Mouse (Mus musculus) limb, embryonic 14.5 days (tissue): ENCODE measurements around the gene Wipf3. TPM values are rescaled to one million over a fixed set of nuclear protein-coding genes. Genes with fewer than 3 reads are reported as not detected.

Experiments used
- ATAC-seq: fragments of 200-750 bp; cut with Nextera tagmentation; 2 replicates; pipeline ENCODE4 v1.8.0; 2017; ENCODE audit warnings: low read depth, moderate number of reproducible peaks, moderate TSS enrichment; ENCODE audit not compliant: low FRiP score
- DNase-seq: peaks from one replicate; pipeline ENCODE4 v3.0.0-alpha.2; 2015; ENCODE audit warnings: low spot score
- H3K27ac ChIP-seq: fragments of 300-500 bp; sonication (generic); replicated peaks from 2 replicates; pipeline ENCODE4 v1.5.1; 2014; ENCODE audit warnings: low read depth, mild to moderate bottlenecking, low read length, moderate library complexity, mixed read lengths
- H3K27me3 ChIP-seq: fragments of 300-500 bp; sonication (generic); 2 replicates; pipeline ENCODE4 v1.6.1; 2014; ENCODE audit warnings: low read length, mixed read lengths; ENCODE audit not compliant: control insufficient read depth, insufficient read depth
- H3K36me3 ChIP-seq: fragments of 300-500 bp; sonication (generic); 2 replicates; pipeline ENCODE4 v1.6.1; 2014; ENCODE audit warnings: mild to moderate bottlenecking, low read length, moderate library complexity, mixed read lengths; ENCODE audit not compliant: control insufficient read depth, insufficient read depth
- H3K4me1 ChIP-seq: fragments of 300-500 bp; sonication (generic); 2 replicates; pipeline ENCODE4 v1.6.1; 2014; ENCODE audit warnings: antibody characterized with exemption, low read length, mixed read lengths; ENCODE audit not compliant: control insufficient read depth, insufficient read depth
- H3K4me2 ChIP-seq: fragments of 300-500 bp; sonication (generic); replicated peaks from 2 replicates; pipeline ENCODE4 v1.6.1; 2014; ENCODE audit warnings: low read depth, mild to moderate bottlenecking, low read length, moderate library complexity; ENCODE audit not compliant: severe bottlenecking
- H3K4me3 ChIP-seq: fragments of 300-500 bp; sonication (generic); replicated peaks from 2 replicates; pipeline ENCODE4 v1.5.1; 2014; ENCODE audit warnings: low read length
- H3K9ac ChIP-seq: fragments of 300-500 bp; sonication (generic); 2 replicates; pipeline ENCODE4 v1.6.1; 2014; ENCODE audit warnings: mild to moderate bottlenecking, low read depth, low read length, moderate library complexity; ENCODE audit not compliant: severe bottlenecking
- H3K9me3 ChIP-seq: fragments of 300-500 bp; sonication (generic); 2 replicates; pipeline ENCODE4 v1.6.1; 2016; ENCODE audit warnings: low read length; ENCODE audit not compliant: control insufficient read depth
- POLR2A ChIP-seq: fragments of 200-500 bp; IDR thresholded peaks from 2 replicates; pipeline ENCODE4 v1.8.0; 2012; ENCODE audit warnings: inconsistent platforms, mild to moderate bottlenecking, moderate library complexity, borderline replicate concordance; ENCODE audit not compliant: insufficient read depth, insufficient read length; ENCODE audit errors: extremely low read depth
- WGBS: fragments of 180-500 bp; shearing (Covaris S2); extraction: QIAGEN DNeasy Blood & Tissue Kit; methylation state at CpG from one replicate; pipeline ENCODE4 v1.1.7; 2014; 5-methylcytosine and 5-hydroxymethylcytosine counted together
- polyA plus RNA-seq, 2 experiments: library from polyadenylated mRNA; depleted of rRNA in 1 of 2; stranded (reverse) in 1 of 2; unstranded in 1 of 2; fragments of >200 nt; fragmentation: Nextera tagmentation in 1 of 2; extraction: Ambion mirVana in 1 of 2; gene quantifications; 2 replicates each; pipeline versions ENCODE4 v1.2.1 to v1.2.3; 2012 to 2014

The Wipf3 gene
- polyA plus RNA-seq, 2 experiments: 1.8 to 5.6 TPM

DNA sequence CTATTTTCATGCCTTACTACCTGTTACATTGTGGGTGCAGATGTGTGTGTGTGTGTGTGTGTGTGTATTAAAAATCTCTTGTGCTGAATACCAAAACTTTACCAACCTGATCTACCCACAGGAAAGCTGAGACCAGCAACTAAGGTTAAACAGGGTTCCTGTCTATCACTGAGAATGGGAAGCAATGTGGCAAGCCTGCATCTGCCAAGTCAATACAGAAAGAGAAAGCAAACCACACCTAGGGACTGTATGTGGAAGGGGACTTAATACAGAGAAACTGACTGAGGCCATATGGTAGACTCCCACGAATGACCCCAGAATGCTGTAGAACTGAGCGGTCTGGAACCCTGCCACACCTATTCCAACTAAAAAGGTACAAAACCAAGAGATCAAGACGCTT, 42.4 kb upstream of the Wipf3 start:
- H3K9me3 ChIP-seq: no peaks in the 10 kb centered on the region
- H3K27me3 ChIP-seq: no peaks in the 10 kb centered on the region
- DNase-seq (no peak), ATAC-seq (no peak)
- H3K9ac ChIP-seq: no peak overlapping the region
- WGBS: 79% methylated on average over 3 of the region's 3 CpGs
- H3K36me3 ChIP-seq: no peaks in the 10 kb centered on the region
- H3K4me1 ChIP-seq: peaks cover 37% of the 10 kb centered on the region
- TF ChIP-seq POLR2A: no peak
- H3K27ac ChIP-seq: no peak overlapping the region
- no peak overlapping the region for H3K4me3 ChIP-seq
- H3K4me2 ChIP-seq: no peak overlapping the region

GRCm38 (mm10) chr6:54387751-54388150, 41.7 kb upstream of the Wipf3 start:
- no peak for TF ChIP-seq POLR2A
- H3K9me3 ChIP-seq: no peaks in the 10 kb centered on the region
- no peak for ATAC-seq
- H3K9ac ChIP-seq: no peak overlapping the region
- H3K4me3 ChIP-seq: no peak overlapping the region
- DNase-seq: no peak
- no peak overlapping the region for H3K4me2 ChIP-seq
- H3K4me1 ChIP-seq: peaks cover 37% of the 10 kb centered on the region
- 54% methylated on average over 5 of the region's 5 CpGs for WGBS
- H3K36me3 ChIP-seq: no peaks in the 10 kb centered on the region
- H3K27ac ChIP-seq: no peak overlapping the region
- H3K27me3 ChIP-seq: no peaks in the 10 kb centered on the region

- Histone ChIP-seq H3K4me3 (no peak overlapping the region), H3K4me2 (no peak overlapping the region), H3K27me3 (no peaks in the 10 kb centered on the region), H3K4me1 (peaks cover 35% of the 10 kb centered on the region), H3K36me3 (no peaks in the 10 kb centered on the region), H3K9ac (no peak overlapping the region), H3K9me3 (no peaks in the 10 kb centered on the region), H3K27ac (peak overlapping the region; percentile 21; the same call in 1 of the 2 replicates)
- TF ChIP-seq POLR2A: no peak
- WGBS: 49% methylated on average over 7 of the region's 7 CpGs
- DNase-seq (peak; percentile 39), ATAC-seq (no peak)
These were observed 40.6 kb upstream of the Wipf3 start for GRCm38 (mm10) chr6:54388690-54389275.

DNA sequence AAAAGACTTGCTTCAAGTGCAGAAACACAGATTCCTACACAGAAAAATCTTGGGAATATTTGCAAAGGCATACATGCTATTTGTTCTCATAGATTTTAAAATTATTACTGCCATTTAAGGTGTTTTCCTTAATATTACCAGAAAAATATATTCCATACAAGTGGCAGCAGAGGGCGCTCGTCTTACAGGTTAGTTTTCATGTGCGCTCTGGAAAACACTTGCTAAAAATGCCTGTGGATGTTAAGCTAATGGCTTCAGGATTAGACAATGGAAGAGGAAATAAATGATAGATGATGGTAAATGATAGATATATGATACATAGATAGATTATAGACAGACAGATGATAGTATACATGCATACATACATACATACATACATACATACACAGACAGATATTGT, 37.6 kb upstream of the Wipf3 start:
- 3% methylated on average over 3 of the region's 3 CpGs for WGBS
- peaks cover 27% of the 10 kb centered on the region for H3K4me1 ChIP-seq
- no peak for TF ChIP-seq POLR2A
- H3K4me3 ChIP-seq: no peak overlapping the region
- H3K4me2 ChIP-seq: no peak overlapping the region
- no peak overlapping the region for H3K27ac ChIP-seq
- no peaks in the 10 kb centered on the region for H3K27me3 ChIP-seq
- no peaks in the 10 kb centered on the region for H3K36me3 ChIP-seq
- no peak overlapping the region for H3K9ac ChIP-seq
- no peaks in the 10 kb centered on the region for H3K9me3 ChIP-seq
- no peak for ATAC-seq
- peak; percentile 49 for DNase-seq

DNA sequence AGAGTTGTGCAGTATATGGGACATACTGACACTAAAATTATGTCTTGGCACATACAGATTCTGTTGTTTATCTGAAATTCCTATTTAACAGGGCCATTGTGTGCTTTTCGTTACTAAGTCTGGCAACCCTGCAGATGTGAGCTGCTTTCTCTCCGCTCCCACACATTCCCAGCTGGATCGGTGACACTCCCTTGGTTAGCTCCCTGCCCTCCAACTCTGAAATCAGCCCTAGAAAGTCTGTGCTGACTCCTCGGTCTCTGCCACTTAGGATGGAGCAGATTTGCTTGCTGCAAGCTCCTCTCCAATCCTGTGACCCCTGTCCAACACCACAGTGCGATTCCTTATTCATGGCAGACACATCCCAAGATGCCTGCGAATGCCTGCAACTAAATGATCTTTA, 35.5 kb upstream of the Wipf3 start:
- Histone ChIP-seq H3K27ac (no peak overlapping the region), H3K9me3 (0 out of 2 replicates have a peak, but pooled peaks cover 5% of the 10 kb centered on the region), H3K4me2 (no peak overlapping the region), H3K4me3 (no peak overlapping the region), H3K4me1 (peaks cover 8% of the 10 kb centered on the region), H3K9ac (no peak overlapping the region), H3K36me3 (no peaks in the 10 kb centered on the region), H3K27me3 (no peaks in the 10 kb centered on the region)
- no peak for ATAC-seq
- TF ChIP-seq POLR2A: no peak
- WGBS: 74% methylated on average over 6 of the region's 6 CpGs
- no peak for DNase-seq
